Mouse (Mus musculus) lung, postnatal 0 days (tissue): Measurements from ENCODE around the gene Card19.

Experiments
- CTCF ChIP-seq: IDR thresholded peaks from 2 replicates; pipeline ENCODE4 v1.5.1; 2016; ENCODE audit warnings: antibody characterized with exemption, mild to moderate bottlenecking
- EP300 ChIP-seq: IDR thresholded peaks from 2 replicates; pipeline ENCODE4 v1.6.1; 2016; ENCODE audit warnings: antibody characterized with exemption, mild to moderate bottlenecking, control low read depth

DNA sequence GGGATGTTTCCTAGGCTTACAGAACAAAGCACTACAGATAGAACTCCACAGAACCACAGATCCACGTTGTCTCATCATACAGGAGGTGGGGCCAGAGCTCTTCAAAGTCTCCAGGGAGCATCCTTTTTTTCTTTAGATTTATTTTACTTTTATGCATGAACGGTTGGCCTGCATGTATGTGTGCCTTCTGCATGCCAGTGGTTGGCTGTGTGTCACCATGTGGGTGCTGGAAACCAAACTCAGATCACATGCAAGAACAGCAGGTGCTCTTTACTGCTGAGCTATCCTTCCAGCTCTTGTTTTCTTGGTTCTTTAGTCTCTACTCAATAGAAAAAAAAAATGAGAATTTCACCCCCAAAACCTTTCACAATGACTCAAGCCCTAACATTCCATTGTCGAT lies 33.1 kb upstream of the Card19 start:
- TF ChIP-seq EP300 = no peak
- TF ChIP-seq CTCF = no peak
